Mouse (Mus musculus): Measurements from ENCODE around the gene Cox11. TPM values are rescaled to one million over a fixed set of nuclear protein-coding genes. Genes with fewer than 3 reads are reported as not detected.

Cox11 gene
- total RNA-seq, 2 experiments from 2014 or later, result 24.7 to 25.5 TPM

Other genes with a start within 250 kb of the Cox11 start
- 10 to 100 TPM; 16.3 to 25.0 TPM for gene Hlf, start 247.3 kb upstream of the Cox11 start, total RNA-seq (2021)
- gene Stxbp4, start 89 bp upstream of the Cox11 start, total RNA-seq (2021), result 1 to 10 TPM; 5.0 to 5.8 TPM
- gene Tom1l1, start 50.2 kb downstream of the Cox11 start, total RNA-seq (2021), result 10 to 100 TPM; 15.1 to 19.8 TPM